Mouse (Mus musculus): Measurements from ENCODE around the gene March10. TPM values are rescaled to one million over a fixed set of nuclear protein-coding genes. Genes with fewer than 3 reads are reported as not detected.

Gene March10
- polyA plus RNA-seq, 1 experiment from 2014 or later, result not detected

DNA sequence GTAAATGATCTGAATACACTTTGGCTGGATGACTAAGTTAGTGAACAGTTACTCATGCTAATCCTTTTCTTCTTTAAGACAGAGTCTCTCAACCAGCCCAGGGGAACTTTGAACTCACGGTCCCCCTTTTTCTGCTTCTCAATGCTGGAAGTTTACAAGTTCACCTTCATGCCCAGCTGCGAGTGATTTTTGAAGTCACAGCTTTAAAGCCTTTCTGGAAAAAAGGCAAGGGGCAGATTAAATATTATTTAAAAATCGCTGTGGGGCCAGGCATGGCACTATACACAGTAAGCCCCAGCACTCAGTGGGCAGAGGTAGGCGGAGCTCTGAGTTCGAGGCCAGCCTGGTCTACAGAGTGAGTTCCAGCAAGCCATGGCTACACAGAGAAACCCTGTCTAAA, 10.3 kb downstream of the March10 start:
- Histone ChIP-seq H3K36me3 (no peaks in the 10 kb centered on the region), H3K4me1 (replicated peaks) (peaks cover 7% of the 10 kb centered on the region; the same call in 1 of the 2 replicates), H3K9ac (replicated peaks) (no peak overlapping the region), H3K27me3 (no peaks in the 10 kb centered on the region), H3K9me3 (no peaks in the 10 kb centered on the region), H3K27ac (no peak overlapping the region), H3K4me2 (no peak overlapping the region), H3K4me3 (replicated peaks) (no peak overlapping the region)
- ATAC-seq (ENCODE audit: insufficient number of reproducible peaks, insufficient read depth, low FRiP score, low TSS enrichment, low read depth), result no peak
- 84% methylated on average over 5 of the region's 5 CpGs for WGBS

DNA sequence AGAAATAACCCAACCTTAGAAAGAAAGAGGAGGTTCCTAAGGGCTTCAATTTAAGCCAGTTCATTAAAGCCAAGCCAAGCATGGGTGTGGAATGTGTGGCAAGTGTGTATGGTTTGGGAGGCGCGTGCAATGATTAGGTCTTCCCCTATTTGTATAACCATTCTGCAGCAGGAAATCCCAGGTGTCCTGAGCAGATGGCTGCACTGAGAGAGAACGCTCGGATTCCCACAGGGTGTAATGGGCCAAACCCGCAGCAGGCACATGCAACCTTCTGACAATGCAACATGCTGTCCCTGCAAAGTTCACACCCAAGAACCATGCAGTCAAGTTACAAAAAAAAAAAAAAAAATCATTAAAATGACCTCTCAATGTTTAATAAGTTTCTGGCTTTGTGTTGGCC, 10.8 kb downstream of the March10 start:
- Histone ChIP-seq H3K27me3 (no peaks in the 10 kb centered on the region), H3K4me2 (no peak overlapping the region), H3K9ac (replicated peaks) (no peak overlapping the region), H3K4me1 (replicated peaks) (peaks cover 7% of the 10 kb centered on the region; the same call in 1 of the 2 replicates), H3K4me3 (replicated peaks) (no peak overlapping the region), H3K27ac (no peak overlapping the region), H3K36me3 (no peaks in the 10 kb centered on the region), H3K9me3 (no peaks in the 10 kb centered on the region)
- ATAC-seq (ENCODE audit: insufficient number of reproducible peaks, insufficient read depth, low FRiP score, low TSS enrichment, low read depth), result no peak
- 67% methylated on average over 5 of the region's 5 CpGs for WGBS

- Histone ChIP-seq H3K27ac (no peak overlapping the region), H3K9me3 (no peaks in the 10 kb centered on the region), H3K9ac (replicated peaks) (no peak overlapping the region), H3K4me2 (no peak overlapping the region), H3K27me3 (no peaks in the 10 kb centered on the region), H3K36me3 (no peaks in the 10 kb centered on the region), H3K4me3 (replicated peaks) (no peak overlapping the region), H3K4me1 (replicated peaks) (peaks cover 7% of the 10 kb centered on the region; the same call in 1 of the 2 replicates)
- ATAC-seq (ENCODE audit: insufficient number of reproducible peaks, insufficient read depth, low FRiP score, low TSS enrichment, low read depth), result no peak
- 77% methylated on average over 6 of the region's 6 CpGs for WGBS
These were observed 11.6 kb downstream of the March10 start for GRCm38 (mm10) chr11:105444929-105445328.

DNA sequence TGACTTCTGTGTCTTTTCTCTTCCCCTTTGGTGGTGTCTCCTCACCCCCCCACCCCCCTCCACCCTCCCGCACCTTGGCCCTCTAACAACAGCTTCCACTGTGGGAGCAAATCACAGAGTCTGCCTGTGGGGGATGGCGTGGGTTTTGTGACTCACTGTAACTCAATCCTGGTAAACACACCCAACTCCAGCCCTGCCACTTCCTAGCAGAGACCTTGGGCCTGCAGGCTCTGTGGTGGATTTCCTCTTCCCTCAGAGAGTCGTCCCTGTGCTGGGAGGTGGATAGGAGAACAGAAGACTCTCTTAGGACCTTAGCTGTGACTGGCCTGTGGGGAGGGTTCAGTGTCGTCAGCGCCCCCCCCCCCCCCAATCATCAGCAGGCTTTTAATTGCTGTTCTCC, 13.0 kb downstream of the March10 start:
- Histone ChIP-seq H3K9ac (replicated peaks) (no peak overlapping the region), H3K4me1 (replicated peaks) (peaks cover 7% of the 10 kb centered on the region; the same call in 1 of the 2 replicates), H3K36me3 (no peaks in the 10 kb centered on the region), H3K27ac (no peak overlapping the region), H3K4me3 (replicated peaks) (no peak overlapping the region), H3K27me3 (no peaks in the 10 kb centered on the region), H3K9me3 (no peaks in the 10 kb centered on the region), H3K4me2 (no peak overlapping the region)
- ATAC-seq (ENCODE audit: insufficient number of reproducible peaks, insufficient read depth, low FRiP score, low TSS enrichment, low read depth), result no peak
- 54% methylated on average over 5 of the region's 5 CpGs for WGBS

DNA sequence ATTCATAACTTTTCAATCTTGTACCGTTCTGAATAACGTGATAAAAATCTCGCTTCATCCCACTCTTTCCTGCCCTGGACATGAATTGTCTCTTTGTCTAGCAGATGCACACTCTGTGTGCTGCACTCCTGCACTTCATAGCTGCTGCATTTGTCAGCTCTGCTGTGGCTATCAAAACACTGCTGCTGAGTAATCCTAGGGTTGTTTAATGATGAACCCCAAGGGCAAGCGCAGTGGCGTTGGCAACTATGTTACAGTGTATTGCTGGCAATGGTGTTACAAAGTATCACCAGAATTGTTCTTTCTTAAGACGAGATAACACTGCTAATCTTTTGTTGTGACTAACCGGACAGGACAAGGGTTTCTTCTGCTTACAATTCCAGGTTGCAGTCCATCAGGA, 16.7 kb downstream of the March10 start:
- 83% methylated on average over 7 of the region's 7 CpGs for WGBS
- H3K9me3 ChIP-seq, result no peaks in the 10 kb centered on the region
- ATAC-seq (ENCODE audit: insufficient number of reproducible peaks, insufficient read depth, low FRiP score, low TSS enrichment, low read depth), result no peak
- H3K27me3 ChIP-seq, result no peaks in the 10 kb centered on the region
- no peak overlapping the region for H3K27ac ChIP-seq
- H3K36me3 ChIP-seq, result no peaks in the 10 kb centered on the region
- no peak overlapping the region for H3K9ac ChIP-seq (replicated peaks)
- H3K4me2 ChIP-seq, result no peak overlapping the region
- no peak overlapping the region for H3K4me3 ChIP-seq (replicated peaks)
- peaks cover 7% of the 10 kb centered on the region; the same call in 1 of the 2 replicates for H3K4me1 ChIP-seq (replicated peaks)

GRCm38 (mm10) chr11:105438907-105439306, 17.6 kb downstream of the March10 start:
- Histone ChIP-seq H3K36me3 (no peaks in the 10 kb centered on the region), H3K4me2 (no peak overlapping the region), H3K27me3 (no peaks in the 10 kb centered on the region), H3K9me3 (no peaks in the 10 kb centered on the region), H3K4me1 (replicated peaks) (0 out of 2 replicates have a peak, but pooled peaks cover 7% of the 10 kb centered on the region), H3K4me3 (replicated peaks) (no peak overlapping the region), H3K27ac (no peak overlapping the region), H3K9ac (replicated peaks) (no peak overlapping the region)
- WGBS, result 53% methylated on average over 7 of the region's 7 CpGs
- ATAC-seq (ENCODE audit: insufficient number of reproducible peaks, insufficient read depth, low FRiP score, low TSS enrichment, low read depth), result no peak

DNA sequence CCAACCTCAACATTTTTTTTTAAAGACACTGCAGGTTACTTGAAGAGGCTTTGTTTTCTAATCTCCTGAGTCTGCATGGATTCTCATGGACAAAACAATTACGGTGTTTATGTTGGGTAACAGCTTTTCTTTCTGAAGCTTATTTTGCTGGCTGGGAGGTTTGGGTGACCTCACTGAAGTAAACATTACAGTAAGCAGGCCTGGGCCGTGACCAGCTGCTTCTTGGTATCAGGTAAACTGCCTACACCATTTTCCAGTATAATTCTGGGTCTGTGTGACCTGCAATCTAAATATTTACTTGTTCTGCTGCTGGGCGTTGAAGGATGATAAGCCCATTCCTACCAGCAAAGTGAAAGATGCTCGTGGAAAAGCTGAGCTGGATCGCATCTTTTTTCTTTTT, 30.1 kb downstream of the March10 start:
- Histone ChIP-seq H3K4me1 (replicated peaks) (no peaks in the 10 kb centered on the region), H3K9ac (replicated peaks) (no peak overlapping the region), H3K4me3 (replicated peaks) (no peak overlapping the region), H3K9me3 (no peaks in the 10 kb centered on the region), H3K36me3 (no peaks in the 10 kb centered on the region), H3K27ac (no peak overlapping the region), H3K27me3 (no peaks in the 10 kb centered on the region), H3K4me2 (no peak overlapping the region)
- WGBS, result 80% methylated on average over 5 of the region's 5 CpGs
- no peak for ATAC-seq (ENCODE audit: insufficient number of reproducible peaks, insufficient read depth, low FRiP score, low TSS enrichment, low read depth)

- Histone ChIP-seq H3K9me3 (no peaks in the 10 kb centered on the region), H3K27me3 (no peaks in the 10 kb centered on the region), H3K4me3 (replicated peaks) (no peak overlapping the region), H3K36me3 (no peaks in the 10 kb centered on the region), H3K4me2 (no peak overlapping the region), H3K9ac (replicated peaks) (no peak overlapping the region), H3K4me1 (replicated peaks) (0 out of 2 replicates have a peak, but pooled peaks cover 6% of the 10 kb centered on the region), H3K27ac (no peak overlapping the region)
- WGBS, result 89% methylated on average over 4 of the region's 4 CpGs
- no peak for ATAC-seq (ENCODE audit: insufficient number of reproducible peaks, insufficient read depth, low FRiP score, low TSS enrichment, low read depth)
These were observed 31.9 kb downstream of the March10 start for GRCm38 (mm10) chr11:105424643-105425042.

- no peak overlapping the region for H3K9ac ChIP-seq (replicated peaks)
- 0 out of 2 replicates have a peak, but pooled peaks cover 6% of the 10 kb centered on the region for H3K4me1 ChIP-seq (replicated peaks)
- H3K4me3 ChIP-seq (replicated peaks), result no peak overlapping the region
- no peaks in the 10 kb centered on the region for H3K9me3 ChIP-seq
- H3K27me3 ChIP-seq, result no peaks in the 10 kb centered on the region
- 68% methylated on average over 7 of the region's 7 CpGs for whole genome bisulfite sequencing
- no peak overlapping the region for H3K27ac ChIP-seq
- H3K4me2 ChIP-seq, result no peak overlapping the region
- ATAC-seq (ENCODE audit: insufficient number of reproducible peaks, insufficient read depth, low FRiP score, low TSS enrichment, low read depth), result no peak
- no peaks in the 10 kb centered on the region for H3K36me3 ChIP-seq
These were observed 35.7 kb downstream of the March10 start for GRCm38 (mm10) chr11:105420671-105421450.

GRCm38 (mm10) chr11:105419946-105420345, 36.6 kb downstream of the March10 start:
- H3K4me3 ChIP-seq (replicated peaks), result no peak overlapping the region
- no peaks in the 10 kb centered on the region for H3K9me3 ChIP-seq
- H3K9ac ChIP-seq (replicated peaks), result no peak overlapping the region
- H3K4me2 ChIP-seq, result no peak overlapping the region
- H3K4me1 ChIP-seq (replicated peaks), result 0 out of 2 replicates have a peak, but pooled peaks cover 6% of the 10 kb centered on the region
- ATAC-seq (ENCODE audit: insufficient number of reproducible peaks, insufficient read depth, low FRiP score, low TSS enrichment, low read depth), result no peak
- H3K36me3 ChIP-seq, result no peaks in the 10 kb centered on the region
- no peaks in the 10 kb centered on the region for H3K27me3 ChIP-seq
- WGBS, result 86% methylated on average over 7 of the region's 7 CpGs
- H3K27ac ChIP-seq, result no peak overlapping the region

DNA sequence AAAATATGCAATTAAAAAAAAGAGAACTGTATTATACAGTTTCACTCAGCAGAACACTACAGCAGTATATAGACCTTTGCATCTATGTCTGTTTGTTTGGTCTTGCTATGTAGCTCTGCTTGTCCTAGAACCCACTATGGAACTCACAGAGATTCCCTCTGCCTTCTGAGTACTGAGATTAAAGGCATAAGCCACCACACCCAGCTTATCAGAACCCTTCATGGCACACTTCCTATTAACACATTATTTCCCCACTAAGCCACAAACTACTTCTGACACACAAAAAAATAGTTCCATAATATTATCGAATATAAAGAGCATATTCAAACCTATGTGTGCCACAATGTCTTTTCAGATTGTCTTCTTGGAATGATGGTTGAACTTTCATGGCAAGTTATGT, 42.5 kb downstream of the March10 start:
- Histone ChIP-seq H3K9me3 (no peaks in the 10 kb centered on the region), H3K27me3 (peaks cover 3% of the 10 kb centered on the region; the same call in 1 of the 2 replicates), H3K36me3 (no peaks in the 10 kb centered on the region), H3K4me2 (no peak overlapping the region), H3K27ac (no peak overlapping the region), H3K4me1 (replicated peaks) (peaks cover 4% of the 10 kb centered on the region; the same call in 1 of the 2 replicates), H3K4me3 (replicated peaks) (no peak overlapping the region), H3K9ac (replicated peaks) (no peak overlapping the region)
- no peak for ATAC-seq (ENCODE audit: insufficient number of reproducible peaks, insufficient read depth, low FRiP score, low TSS enrichment, low read depth)
- 98% methylated on average over 1 of the region's 1 CpGs for WGBS

DNA sequence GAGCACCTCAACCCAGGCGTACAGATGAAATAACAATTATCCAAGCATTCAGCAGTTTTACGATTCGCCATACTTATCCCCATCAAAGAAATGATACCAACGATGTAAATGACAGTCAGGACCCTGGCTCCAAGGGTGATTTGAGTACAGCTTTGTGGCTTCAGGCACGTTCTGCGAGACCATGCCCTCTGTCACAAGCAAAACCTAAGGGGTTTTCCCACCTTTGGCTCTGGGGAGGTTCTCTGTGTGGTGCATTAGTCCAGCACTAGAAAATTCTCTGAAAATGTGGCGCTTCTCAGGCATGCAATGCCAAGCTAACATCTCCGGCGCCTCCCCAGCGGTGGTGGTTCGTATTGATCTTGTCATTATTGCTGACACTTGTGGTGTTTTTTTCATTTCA, 47.1 kb downstream of the March10 start:
- ATAC-seq (ENCODE audit: insufficient number of reproducible peaks, insufficient read depth, low FRiP score, low TSS enrichment, low read depth), result no peak
- no peaks in the 10 kb centered on the region for H3K36me3 ChIP-seq

More for the DNA sequence above, 47.1 kb downstream of the March10 start:
- no peaks in the 10 kb centered on the region for H3K9me3 ChIP-seq
- 84% methylated on average over 11 of the region's 11 CpGs for WGBS
- peaks cover 3% of the 10 kb centered on the region; the same call in 1 of the 2 replicates for H3K27me3 ChIP-seq
- H3K4me2 ChIP-seq, result no peak overlapping the region
- peaks cover 20% of the 10 kb centered on the region; the same call in 1 of the 2 replicates for H3K4me1 ChIP-seq (replicated peaks)
- no peak overlapping the region for H3K27ac ChIP-seq
- H3K9ac ChIP-seq (replicated peaks), result no peak overlapping the region
- no peak overlapping the region for H3K4me3 ChIP-seq (replicated peaks)

All from limb, embryonic 12.5 days (tissue).